Mouse (Mus musculus) heart, postnatal 25 days (tissue): ENCODE data around the gene Tfap4. TPM values are rescaled to one million over a fixed set of nuclear protein-coding genes. Genes with fewer than 3 reads are reported as not detected.
A peak's percentile ranks its signal among the peaks of the same experiment; 100 is the strongest.

ENCODE experiments used
- DNase-seq: peaks from one replicate; pipeline ENCODE4 v3.0.0; 2022; ENCODE audit warnings: low spot score
- intact Hi-C: fragments of 180-260 bp; cut with DNase I; formaldehyde crosslinking; loops from one replicate; pipeline ENCODE4 v1.15.1; 2025
- total RNA-seq, 2 experiments: library from RNA; stranded (reverse); gene quantifications; 2 replicates each; pipeline ENCODE4 v1.2.3; 2021

Tfap4 gene
- 1 to 10 TPM; 3.5 to 4.2 TPM for total RNA-seq

GRCm38 (mm10) chr16:4559715-4560144, at the start of gene Tfap4:
Gene Tfap4, minus strand, starts transcription at chr16:4559854.
- intact Hi-C loops, result loop anchor here (2.0 kb wide), 1 partner anchor 27 kb away; no protein-coding TSS in a partner anchor
- peak; percentile 82 for DNase-seq

GRCm38 (mm10) chr16:4608532-4609059, 48.9 kb upstream of the Tfap4 start:
- no peak for DNase-seq
- intact Hi-C loops, result loop anchor here (1.0 to 5.0 kb wide), 3 partner anchors 40 to 306 kb away; no protein-coding TSS in a partner anchor

DNA sequence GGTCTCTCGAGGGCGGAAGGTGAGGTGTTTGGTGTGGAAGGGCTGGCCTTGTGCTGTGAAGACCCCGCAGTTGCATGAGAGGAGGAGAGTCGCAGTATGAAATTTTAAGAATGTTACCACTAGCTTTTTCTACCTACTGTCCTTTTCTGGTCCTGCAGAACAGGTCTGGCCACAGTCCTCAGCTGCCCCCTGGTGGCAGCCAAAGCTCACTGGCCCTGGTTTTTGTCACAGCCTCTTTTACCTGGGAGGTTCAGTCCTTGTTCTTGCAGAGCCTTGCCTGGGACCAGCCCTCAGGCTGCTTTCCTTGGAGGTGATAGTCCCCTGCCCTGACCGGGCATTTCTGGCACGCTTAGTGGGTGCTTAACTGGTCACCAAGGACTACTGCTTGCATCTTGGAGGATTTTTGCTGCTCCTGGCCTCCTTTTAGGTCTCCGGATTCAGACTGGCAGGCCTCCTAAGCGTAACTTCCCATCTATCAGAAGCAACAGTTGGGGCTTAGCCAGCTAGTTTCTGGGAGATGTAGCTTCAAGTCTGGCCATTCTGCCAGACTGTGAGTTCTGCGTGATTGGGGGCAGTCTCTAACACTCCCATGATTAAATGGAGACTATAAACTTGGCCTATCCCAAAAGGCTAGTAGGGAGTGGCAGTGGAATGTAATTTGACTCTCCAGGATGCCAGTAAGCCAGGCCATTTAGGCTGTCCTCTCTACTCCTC, 48.3 kb upstream of the Tfap4 start:
- intact Hi-C loops, result loop anchor here (1.0 to 5.0 kb wide), 6 partner anchors 15 to 306 kb away; no protein-coding TSS in a partner anchor
- peak; percentile 64 for DNase-seq

DNA sequence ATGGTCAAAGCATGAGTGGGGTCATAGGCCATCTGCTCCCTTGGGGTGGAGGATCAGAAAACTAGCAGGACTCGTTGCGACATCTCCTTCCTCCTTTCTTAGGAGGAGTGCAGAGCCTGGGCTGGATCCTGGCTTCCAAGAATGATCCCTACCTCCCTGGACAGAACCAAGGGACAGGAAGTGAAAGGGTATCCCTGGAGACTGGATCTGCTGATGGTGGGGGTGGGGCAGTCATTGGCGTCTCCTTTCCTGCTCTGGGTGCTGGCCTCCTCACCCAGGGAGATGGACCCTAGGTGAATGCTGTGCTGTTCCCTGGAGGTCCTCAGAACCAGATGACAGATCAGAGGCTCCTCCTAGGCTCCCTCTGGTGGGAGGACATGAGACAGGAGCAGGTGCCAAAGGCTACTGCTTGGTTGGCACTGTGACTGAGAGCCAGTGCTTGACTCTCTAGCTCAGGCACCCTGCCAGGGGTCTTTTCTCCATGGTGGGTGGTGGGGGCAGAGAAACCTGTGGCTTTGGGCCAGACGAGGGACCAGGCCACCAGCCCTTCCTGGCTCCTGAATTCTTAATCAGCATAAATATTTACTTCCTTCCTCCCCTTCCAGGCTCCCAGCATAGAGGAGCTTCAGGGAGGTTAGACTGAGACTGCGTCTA, 46.9 kb upstream of the Tfap4 start:
- intact Hi-C loops, result loop anchor here (1.0 to 5.0 kb wide), 5 partner anchors 14 to 304 kb away; no protein-coding TSS in a partner anchor
- DNase-seq, result peak; percentile 42

DNA sequence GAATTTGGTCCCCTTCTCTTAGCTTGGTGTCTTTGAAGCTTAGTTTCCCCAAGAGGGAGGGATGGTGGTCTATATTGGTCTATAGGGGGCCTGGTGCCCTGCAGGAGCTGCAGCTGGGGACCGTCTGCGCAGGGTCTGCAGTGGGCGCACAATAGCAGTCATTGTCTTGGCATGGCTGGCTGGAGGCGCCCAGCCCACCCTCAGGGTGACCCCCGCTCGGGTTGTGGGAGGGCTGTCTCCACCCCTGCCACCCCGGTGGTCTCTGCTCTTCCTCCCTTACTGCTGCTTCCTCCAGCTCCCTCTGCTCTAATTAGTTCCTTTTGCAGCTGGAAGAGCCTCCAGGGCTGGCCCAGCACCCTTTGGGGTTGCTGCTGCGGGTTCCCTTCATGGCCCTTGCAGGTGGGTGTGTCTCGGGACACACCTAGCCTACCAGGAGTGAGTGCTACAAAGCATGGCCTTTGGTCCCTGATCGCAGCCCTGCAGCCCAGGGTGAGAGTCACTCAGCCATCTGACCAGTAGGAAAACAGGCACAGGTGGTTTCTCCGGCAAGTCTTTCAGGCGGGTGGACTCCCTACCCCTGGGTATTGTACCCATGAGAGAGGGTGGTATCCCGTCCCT, 46.0 kb upstream of the Tfap4 start:
- no peak for DNase-seq
- intact Hi-C loops, result loop anchor here (2.0 to 5.0 kb wide), 4 partner anchors 13 to 303 kb away; no protein-coding TSS in a partner anchor

DNA sequence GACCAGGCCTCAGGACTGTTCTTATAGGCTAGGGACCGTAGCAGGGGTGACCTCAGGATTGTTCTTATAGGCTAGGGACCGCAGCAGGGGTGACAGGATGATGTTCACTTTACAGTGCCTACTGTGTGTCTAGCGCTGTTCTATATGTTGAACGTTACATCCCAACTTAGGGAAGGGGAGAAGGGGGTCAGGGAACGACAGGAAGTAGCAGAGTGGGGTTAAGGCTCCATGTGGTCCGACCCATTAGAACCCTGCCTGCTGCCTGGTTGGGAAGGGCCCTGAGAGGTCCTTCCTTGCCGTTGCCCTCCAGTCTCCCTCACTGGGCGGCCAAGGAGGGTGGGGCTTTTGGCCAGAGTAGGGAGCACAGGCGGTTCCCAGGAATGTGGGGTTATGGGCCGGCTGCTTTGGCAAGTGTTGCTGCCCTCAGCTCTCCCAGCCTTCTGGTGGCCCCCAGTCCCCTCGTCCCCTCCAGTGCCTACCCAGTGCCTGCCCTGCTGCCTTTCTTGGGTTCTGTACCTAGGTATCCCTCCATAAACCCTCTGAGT, 44.7 kb upstream of the Tfap4 start:
- DNase-seq, result no peak
- intact Hi-C loops, result no loop called here

GRCm38 (mm10) chr16:4603453-4603837, 43.8 kb upstream of the Tfap4 start:
- intact Hi-C loops, result no loop called here

GRCm38 (mm10) chr16:4602766-4603452, 43.3 kb upstream of the Tfap4 start:
- no peak for DNase-seq
- intact Hi-C loops, result no loop called here

More at GRCm38 (mm10) chr16:4603453-4603837, 43.8 kb upstream of the Tfap4 start:
- DNase-seq, result no peak

GRCm38 (mm10) chr16:4602189-4602588, 42.5 kb upstream of the Tfap4 start:
- intact Hi-C loops, result no loop called here
- DNase-seq, result no peak

GRCm38 (mm10) chr16:4600701-4601310, 41.2 kb upstream of the Tfap4 start:
- DNase-seq, result no peak
- intact Hi-C loops, result no loop called here

DNA sequence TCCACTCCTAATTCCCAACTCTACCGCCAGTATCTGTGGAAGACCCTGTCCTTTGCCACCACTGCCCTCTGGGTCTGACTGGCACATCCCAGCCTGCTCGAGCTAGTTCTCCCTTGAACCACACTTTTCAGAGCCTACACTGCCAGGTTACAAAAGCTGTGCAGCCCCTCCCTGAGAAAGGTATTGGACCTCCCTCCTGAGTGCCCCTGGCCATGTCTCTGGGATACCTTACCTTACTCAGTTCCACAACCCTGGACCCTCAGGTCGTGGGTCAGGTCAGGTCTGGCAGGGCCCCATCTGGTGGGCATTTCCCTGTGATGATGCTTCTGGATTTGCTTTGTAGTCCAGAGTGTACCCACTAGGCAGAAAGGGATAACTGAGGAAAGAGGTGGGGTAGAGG, 40.0 kb upstream of the Tfap4 start:
- intact Hi-C loops, result no loop called here
- no peak for DNase-seq

- no peak for DNase-seq
- intact Hi-C loops, result no loop called here
Measured at GRCm38 (mm10) chr16:4598891-4599543, 39.4 kb upstream of the Tfap4 start.

DNA sequence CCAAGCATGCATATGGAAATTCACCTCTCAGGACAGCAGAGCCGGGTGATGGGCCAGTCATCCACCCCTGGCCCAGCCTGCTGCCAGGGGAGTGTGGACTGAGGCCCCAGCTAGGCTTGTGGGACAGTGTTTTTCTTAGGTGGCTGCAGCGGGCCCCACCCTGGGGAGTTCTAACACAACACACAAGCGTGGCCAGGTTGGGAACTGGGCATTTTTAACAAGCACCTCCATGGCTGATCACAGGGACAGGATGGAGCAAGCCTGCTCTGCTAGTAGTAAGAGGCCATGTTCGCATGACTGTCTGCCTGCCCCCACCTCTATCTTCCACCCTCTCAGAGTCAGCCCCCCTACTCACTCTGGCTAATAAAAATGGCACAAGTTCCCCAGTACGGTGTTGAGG, 38.4 kb upstream of the Tfap4 start:
- intact Hi-C loops, result no loop called here

GRCm38 (mm10) chr16:4597296-4597695, 37.6 kb upstream of the Tfap4 start:
- intact Hi-C loops, result no loop called here
- no peak for DNase-seq

More for the DNA sequence above, 38.4 kb upstream of the Tfap4 start:
- DNase-seq, result no peak

GRCm38 (mm10) chr16:4596836-4597235, 37.2 kb upstream of the Tfap4 start:
- no peak for DNase-seq
- intact Hi-C loops, result no loop called here

DNA sequence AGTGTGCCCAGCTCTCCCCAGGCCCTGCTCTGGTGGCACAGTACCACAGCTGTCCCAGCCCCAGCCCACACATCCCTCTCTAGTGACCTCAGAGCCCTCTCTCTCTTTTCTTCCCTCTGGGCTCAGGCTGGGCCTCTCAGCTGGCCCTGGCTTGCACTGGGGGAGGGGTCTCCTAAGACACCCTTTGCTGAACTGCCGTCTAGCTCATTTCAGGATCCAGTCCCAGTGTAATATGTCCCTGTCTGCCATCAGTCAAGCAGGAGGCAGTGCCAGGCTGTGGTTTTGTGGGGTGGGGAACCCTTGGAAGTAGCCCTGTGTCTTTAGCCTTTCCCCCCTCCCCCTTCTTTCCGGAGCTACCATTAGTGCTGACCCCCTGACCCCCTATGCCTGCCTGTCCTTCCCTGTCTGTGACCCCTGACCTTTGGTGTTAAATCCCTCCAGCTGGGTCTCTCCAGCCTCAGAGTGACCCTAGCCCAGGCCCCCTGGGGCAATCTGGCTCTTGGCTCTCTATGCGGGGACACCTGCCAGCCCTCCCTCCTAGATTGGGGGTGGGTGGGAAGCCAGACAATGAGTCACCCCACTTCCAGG, 36.6 kb upstream of the Tfap4 start:
- intact Hi-C loops, result no loop called here
- DNase-seq, result no peak

DNA sequence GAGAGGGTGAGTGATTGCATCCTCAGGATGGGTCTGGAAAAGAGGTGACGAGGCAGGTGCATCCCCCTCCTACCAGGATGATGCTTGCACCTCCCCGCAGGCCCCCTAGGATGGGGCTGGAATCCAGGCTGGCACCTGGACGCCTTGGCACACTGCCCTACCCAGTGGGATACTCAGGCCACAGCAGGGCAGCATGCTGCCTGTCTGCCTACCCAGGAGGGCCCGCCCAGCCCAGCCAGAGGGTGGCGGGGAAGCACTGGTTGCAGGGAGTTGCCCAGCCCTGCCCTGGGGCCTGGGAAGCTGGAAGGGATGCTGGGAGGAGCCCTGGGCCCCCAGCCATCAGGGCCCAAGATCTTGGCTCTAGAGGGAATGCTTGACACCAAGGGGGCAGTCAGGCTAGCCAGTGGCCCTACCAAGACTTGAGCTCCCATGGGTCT, 35.9 kb upstream of the Tfap4 start:
- DNase-seq, result peak; percentile 58
- intact Hi-C loops, result no loop called here

DNA sequence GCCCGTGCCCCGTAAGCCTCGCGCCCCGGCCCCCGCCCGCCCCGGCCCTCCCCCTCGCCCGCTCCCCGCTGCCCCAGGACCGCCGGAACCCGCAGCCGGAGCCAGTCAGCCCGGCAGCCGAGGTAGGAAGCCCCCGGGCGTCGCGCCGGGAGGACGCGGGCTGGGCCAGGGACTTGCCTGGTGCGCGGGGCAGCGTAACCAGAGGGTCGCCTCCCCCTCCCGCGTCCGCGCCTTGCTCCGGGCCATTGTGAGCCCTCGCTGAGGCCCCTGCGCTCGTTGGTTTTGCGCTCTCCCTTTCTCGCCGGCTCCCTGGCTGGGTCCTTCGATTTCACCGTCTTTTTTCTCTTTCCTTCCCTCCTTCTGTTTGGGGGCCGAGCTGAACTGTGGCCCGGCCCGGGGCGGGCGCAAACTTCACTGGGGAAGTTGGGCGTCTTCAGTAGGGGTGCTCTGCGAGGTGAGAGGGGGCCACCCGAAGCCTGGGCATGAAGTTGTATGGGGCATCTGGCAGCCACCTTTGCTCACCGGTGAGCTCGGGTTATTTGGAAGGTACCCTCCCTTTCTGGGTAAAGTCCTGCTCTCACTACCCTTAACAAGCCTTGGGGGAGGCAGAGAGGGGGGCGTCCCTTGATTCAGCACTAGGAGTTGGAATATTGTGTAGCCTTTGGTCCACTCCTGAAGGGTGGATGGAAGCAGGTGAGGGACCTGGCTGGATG, 35.3 kb upstream of the Tfap4 start:
- intact Hi-C loops, result no loop called here

More for the DNA sequence above, 35.3 kb upstream of the Tfap4 start:
- DNase-seq, result no peak
